Mouse (Mus musculus) testis, adult 2 months (tissue): ENCODE measurements at regions not wholly inside any gene's neighbourhood (a gene's known extent, or its start where the extent isn't known, plus 50 kb on each side); places are given as distances from the start of the nearest gene placed in this dataset.
A peak's percentile ranks its signal among the peaks of the same experiment; 100 is the strongest.

ENCODE experiments used
- H3K27ac ChIP-seq: fragments of 200-500 bp; 2 replicates; pipeline ENCODE4 v1.5.1; 2012; ENCODE audit warnings: low read depth, low read length; ENCODE audit not compliant: control insufficient read depth, insufficient read depth
- H3K27me3 ChIP-seq: fragments of 200-500 bp; 2 replicates; pipeline ENCODE4 v1.6.1; 2012; ENCODE audit warnings: mild to moderate bottlenecking, low read length, moderate library complexity; ENCODE audit not compliant: control insufficient read depth, insufficient read depth
- H3K36me3 ChIP-seq: fragments of 200-500 bp; 2 replicates; pipeline ENCODE4 v1.6.1; 2012; ENCODE audit warnings: mild to moderate bottlenecking, low read length; ENCODE audit not compliant: control insufficient read depth, insufficient read depth
- H3K4me1 ChIP-seq: fragments of 200-500 bp; 2 replicates; pipeline ENCODE4 v1.6.1; 2012; ENCODE audit warnings: low read length; ENCODE audit not compliant: control insufficient read depth, insufficient read depth
- H3K4me3 ChIP-seq: fragments of 200-500 bp; 2 replicates; pipeline ENCODE4 v1.5.1; 2012; ENCODE audit warnings: low read depth, mild to moderate bottlenecking, low read length, moderate library complexity, mixed read lengths; ENCODE audit not compliant: control insufficient read depth
- CTCF ChIP-seq: fragments of 200-500 bp; IDR thresholded peaks from 2 replicates; pipeline ENCODE4 v1.5.1; 2012; ENCODE audit warnings: low read depth, mild to moderate bottlenecking, inconsistent platforms, low read length, moderate library complexity; ENCODE audit not compliant: control insufficient read depth, insufficient read depth, insufficient replicate concordance
- POLR2A ChIP-seq: fragments of 200-500 bp; IDR thresholded peaks from 2 replicates; pipeline ENCODE4 v1.6.1; 2012; ENCODE audit warnings: low read depth, mild to moderate bottlenecking, inconsistent platforms, low read length, moderate library complexity; ENCODE audit not compliant: control insufficient read depth

- no peak for TF ChIP-seq POLR2A
- no peak for TF ChIP-seq CTCF
- no peaks in the 10 kb centered on the region for H3K36me3 ChIP-seq
- H3K4me1 ChIP-seq: 0 out of 2 replicates have a peak, but pooled peaks cover 2% of the 10 kb centered on the region
- no peaks in the 10 kb centered on the region for H3K27me3 ChIP-seq
- no peak overlapping the region for H3K4me3 ChIP-seq
- no peak overlapping the region for H3K27ac ChIP-seq
Observed at GRCm38 (mm10) chr8:47615061-47615460, 60.3 kb downstream of the Ing2 start.

- H3K27ac ChIP-seq: peak overlapping the region; percentile 57
- H3K4me1 ChIP-seq: 0 out of 2 replicates have a peak, but pooled peaks cover 2% of the 10 kb centered on the region
- H3K27me3 ChIP-seq: no peaks in the 10 kb centered on the region
- no peak overlapping the region for H3K4me3 ChIP-seq
- H3K36me3 ChIP-seq: no peaks in the 10 kb centered on the region
- TF ChIP-seq POLR2A: no peak
- TF ChIP-seq CTCF: no peak
Observed at GRCm38 (mm10) chr8:47611773-47612433, 63.5 kb downstream of the Ing2 start.

- Histone ChIP-seq H3K27me3 (no peaks in the 10 kb centered on the region), H3K27ac (no peak overlapping the region), H3K4me3 (no peak overlapping the region), H3K4me1 (0 out of 2 replicates have a peak, but pooled peaks cover 2% of the 10 kb centered on the region), H3K36me3 (no peaks in the 10 kb centered on the region)
- TF ChIP-seq POLR2A (no peak), CTCF (no peak)
Observed at GRCm38 (mm10) chr8:47609969-47610368, 65.4 kb downstream of the Ing2 start.

DNA sequence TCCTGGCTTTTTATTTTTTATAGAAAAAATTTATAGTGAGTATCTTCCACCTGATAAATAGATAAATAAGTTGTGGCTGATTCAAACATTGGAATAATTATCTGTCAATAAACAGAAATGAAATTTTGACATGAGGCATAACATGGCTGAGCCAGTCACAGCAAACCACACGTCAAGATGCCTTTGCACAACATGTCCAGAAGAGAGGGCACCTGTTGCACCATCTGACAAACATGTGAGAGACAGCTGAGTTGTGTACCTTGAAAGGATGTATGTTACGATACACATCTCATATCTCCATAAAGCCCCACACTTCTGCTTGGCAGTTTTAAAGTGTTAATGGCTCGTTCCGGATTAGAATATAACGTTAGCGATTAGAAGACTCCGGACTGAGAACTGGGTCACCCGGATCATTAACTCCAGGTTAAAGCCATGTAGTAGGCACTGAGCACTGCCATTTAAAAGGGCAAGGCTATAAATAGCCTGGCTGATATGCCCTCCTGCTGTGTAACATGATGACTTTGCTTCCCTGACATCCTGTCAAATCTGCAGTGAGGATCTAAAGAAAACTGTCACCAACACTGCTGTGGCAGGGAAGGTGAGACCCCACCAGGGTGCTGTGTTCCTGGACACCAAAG is 70.9 kb downstream of the Rwdd4a start:
- H3K36me3 ChIP-seq: no peaks in the 10 kb centered on the region
- H3K4me1 ChIP-seq: no peaks in the 10 kb centered on the region
- TF ChIP-seq POLR2A (no peak), CTCF (no peak)
- no peaks in the 10 kb centered on the region for H3K27me3 ChIP-seq
- H3K27ac ChIP-seq: no peak overlapping the region
- H3K4me3 ChIP-seq: no peak overlapping the region
